In genomic region chrX:7789542-7790136, GRCm38 (mm10) we compare ENCODE assay signal across 8 mouse cellular contexts. TPM values are rescaled to one million over a fixed set of nuclear protein-coding genes. Genes with fewer than 3 reads are reported as not detected.
A peak's percentile ranks its signal among the peaks of the same experiment; 100 is the strongest.
DNase-seq lines count a peak whose midpoint lies in the region; ATAC-seq lines count a peak whose summit lies in the region.

Gene Gripap1 (plus strand): TSS chrX:7789765.

- H3K27me3 ChIP-seq in hindbrain, embryonic 16.5 days (replicated peaks; ENCODE audit: control insufficient read depth, insufficient read depth, low read length) = no peaks in the 10 kb centered on the region

- H3K79me2 ChIP-seq in macrophage (ENCODE audit: inconsistent target) = peaks cover 22% of the 10 kb centered on the region

- WGBS in hindbrain, embryonic 16.5 days = 12% methylated on average over 24 of the region's 24 CpGs
- 16% methylated on average over 17 of the region's 24 CpGs for WGBS in macrophage (ENCODE audit: missing documents)

- H3K36me3 ChIP-seq in hindbrain, embryonic 16.5 days (ENCODE audit: control insufficient read depth, insufficient read depth, low read length) = 0 out of 2 replicates have a peak, but pooled peaks cover 2% of the 10 kb centered on the region
- no peaks in the 10 kb centered on the region for H3K36me3 ChIP-seq in macrophage (ENCODE audit: inconsistent target)

- H3K27ac ChIP-seq in hindbrain, embryonic 16.5 days (ENCODE audit: low read depth, low read length) = peak within 1 kb of the TSS; percentile 52
- peak within 1 kb of the TSS; percentile 80 for H3K27ac ChIP-seq in macrophage

- ATAC-seq in hindbrain, embryonic 16.5 days = peak; percentile 94

- peak; percentile 85 for DNase-seq in ZHBTc4 (ENCODE audit: low read depth, low spot score)
- DNase-seq in cerebellum, postnatal 36 days = peak; percentile 62 to 74
- peak; percentile 75 for DNase-seq in gastrocnemius, adult 18-20 months (ENCODE audit: low spot score)
- DNase-seq in left cerebral cortex, adult 18-20 months (ENCODE audit: low spot score in 2 of 2) = peak; percentile 67 to 72
- DNase-seq in right cerebral cortex, postnatal 10 days (ENCODE audit: low spot score in 2 of 2) = peak; percentile 76 to 83
- peak; percentile 54 to 73 for DNase-seq in urinary bladder, postnatal 4 days (ENCODE audit: low spot score in 2 of 2)

- peaks cover 5% of the 10 kb centered on the region; the same call in 1 of the 2 replicates for H3K4me1 ChIP-seq in hindbrain, embryonic 16.5 days (ENCODE audit: control insufficient read depth, insufficient read depth, low read depth, low read length)

- H3K4me3 ChIP-seq in hindbrain, embryonic 16.5 days (ENCODE audit: low read length) = peak within 1 kb of the TSS; percentile 53
- H3K4me3 ChIP-seq in macrophage (ENCODE audit: inconsistent target) = peak within 1 kb of the TSS; percentile 65

- H3K4me2 ChIP-seq in hindbrain, embryonic 16.5 days (ENCODE audit: low read length) = peak within 1 kb of the TSS; percentile 61

- peak within 1 kb of the TSS; percentile 64 for H3K9ac ChIP-seq in hindbrain, embryonic 16.5 days (ENCODE audit: low read depth, low read length)

- H3K9me3 ChIP-seq in hindbrain, embryonic 16.5 days (ENCODE audit: control insufficient read depth, low read length) = no peaks in the 10 kb centered on the region

RNA-seq across cellular contexts. Expression of gene Gripap1, which starts in this region (rescaled TPM):
- total RNA-seq in gastrocnemius, adult 18-20 months (2021) = 10 to 100 TPM; 16.7 to 19.5 TPM
- polyA plus RNA-seq in hindbrain, embryonic 16.5 days (2015; fragmentation: Nextera tagmentation; extraction: Ambion mirVana) = 61.5 and 71.9 TPM in 2 replicates
- 100 to 1,000 TPM in 1 of 2 experiments, 10 to 100 TPM in 1; 99.1 to 103 TPM for total RNA-seq in left cerebral cortex, adult 18-20 months (2021)
- total RNA-seq in macrophage (2018; cell fraction: chromatin; rRNA removed) = 100 to 1,000 TPM; 167 to 733 (median 315) TPM
- 10 to 100 TPM; 23.4 to 54.3 (median 33.7) TPM for total RNA-seq in macrophage (2018; cell fraction: cytosol; rRNA removed)
- total RNA-seq in macrophage (2018; cell fraction: nucleus; rRNA removed) = 100 to 1,000 TPM in 25 of 26 experiments, 10 to 100 TPM in 1; 79.0 to 430 (median 180) TPM
- polyA plus RNA-seq in macrophage (2018) = 44.1 to 48.5 TPM (median 47.1 TPM) in 3 replicates

Comparison
In these comparisons a context has a peak if more than half of its experiments do, and no peak if none do; other contexts are left out.
1. Peak in every context shown above with its lines: DNase-seq, ATAC-seq, H3K4me3 ChIP-seq and H3K27ac ChIP-seq.
2. RNA of gene Gripap1 (total RNA-seq): 99.1 to 103 TPM in left cerebral cortex, adult 18-20 months; 16.7 to 19.5 TPM in gastrocnemius, adult 18-20 months; every median in the first group is over 4 times any median in the second.